Mouse (Mus musculus) brain, adult 2 months (tissue): Measurements from ENCODE around the gene Rab11a.

Experiments
- DNase-seq: peaks from one replicate; pipeline ENCODE4 v3.0.0; 2011; ENCODE audit warnings: low read depth, low spot score

Gene Rab11a

GRCm38 (mm10) chr9:64737406-64738201 lies at the start of gene Rab11a:
Rab11a (minus strand) TSS chr9:64737758.
- DNase-seq = peak; percentile 97

GRCm38 (mm10) chr9:64786216-64786905 lies 48.8 kb upstream of the Rab11a start:
- DNase-seq = peak; percentile 57

- DNase-seq = peak; percentile 57
These were observed 47.3 kb upstream of the Rab11a start for GRCm38 (mm10) chr9:64784841-64785240.

GRCm38 (mm10) chr9:64783511-64783910 lies 46.0 kb upstream of the Rab11a start:
- DNase-seq = no peak

GRCm38 (mm10) chr9:64779628-64780027 lies 42.1 kb upstream of the Rab11a start:
- DNase-seq = peak; percentile 76

GRCm38 (mm10) chr9:64778151-64778550 lies 40.6 kb upstream of the Rab11a start:
- no peak for DNase-seq

GRCm38 (mm10) chr9:64777441-64777987 lies 40.0 kb upstream of the Rab11a start:
- no peak for DNase-seq

GRCm38 (mm10) chr9:64775491-64775890 lies 37.9 kb upstream of the Rab11a start:
- peak; percentile 30 for DNase-seq

- no peak for DNase-seq
These were observed 37.3 kb upstream of the Rab11a start for GRCm38 (mm10) chr9:64774883-64775282.

GRCm38 (mm10) chr9:64774411-64774811 lies 36.9 kb upstream of the Rab11a start:
- DNase-seq = peak; percentile 78

- DNase-seq = peak; percentile 49
These were observed 36.4 kb upstream of the Rab11a start for GRCm38 (mm10) chr9:64773936-64774335.

- no peak for DNase-seq
These were observed 35.7 kb upstream of the Rab11a start for GRCm38 (mm10) chr9:64773254-64773653.

- peak; percentile 74 for DNase-seq
These were observed 33.7 kb upstream of the Rab11a start for GRCm38 (mm10) chr9:64771236-64771635.

GRCm38 (mm10) chr9:64770411-64770849 lies 32.9 kb upstream of the Rab11a start:
- no peak for DNase-seq

GRCm38 (mm10) chr9:64769911-64770310 lies 32.4 kb upstream of the Rab11a start:
- DNase-seq = no peak

GRCm38 (mm10) chr9:64769066-64769695 lies 31.6 kb upstream of the Rab11a start:
- peak; percentile 88 for DNase-seq

GRCm38 (mm10) chr9:64767796-64768195 lies 30.2 kb upstream of the Rab11a start:
- no peak for DNase-seq

GRCm38 (mm10) chr9:64766136-64766535 lies 28.6 kb upstream of the Rab11a start:
- no peak for DNase-seq

- DNase-seq = no peak
These were observed 27.3 kb upstream of the Rab11a start for GRCm38 (mm10) chr9:64764824-64765223.

- peak; percentile 29 for DNase-seq
These were observed 20.5 kb upstream of the Rab11a start for GRCm38 (mm10) chr9:64758052-64758451.

GRCm38 (mm10) chr9:64752575-64752974 lies 15.0 kb upstream of the Rab11a start:
- DNase-seq = no peak

- no peak for DNase-seq
These were observed 11.8 kb upstream of the Rab11a start for GRCm38 (mm10) chr9:64749314-64749713.
